Mouse (Mus musculus) heart, embryonic 16.5 days (tissue): ENCODE results near the gene Foxp1. TPM values are rescaled to one million over a fixed set of nuclear protein-coding genes. Genes with fewer than 3 reads are reported as not detected.

Experiments used
- ATAC-seq: fragments of 200-750 bp; cut with Nextera tagmentation; replicated peaks from 2 replicates; pipeline ENCODE4 v1.8.0; 2017; ENCODE audit warnings: moderate number of reproducible peaks; ENCODE audit not compliant: insufficient read depth, low FRiP score; ENCODE audit errors: extremely low read depth
- H3K27ac ChIP-seq: fragments of 300-500 bp; sonication (generic); 2 replicates; pipeline ENCODE4 v1.5.1; 2014; ENCODE audit warnings: mild to moderate bottlenecking, low read length, control low read depth, moderate library complexity
- H3K27me3 ChIP-seq: fragments of 300-500 bp; sonication (generic); 2 replicates; pipeline ENCODE4 v1.6.1; 2014; ENCODE audit warnings: low read length, mixed read lengths; ENCODE audit not compliant: control insufficient read depth, insufficient read depth
- H3K36me3 ChIP-seq: fragments of 300-500 bp; sonication (generic); 2 replicates; pipeline ENCODE4 v1.6.1; 2014; ENCODE audit not compliant: control insufficient read depth, insufficient read depth
- H3K4me1 ChIP-seq: fragments of 300-500 bp; sonication (generic); 2 replicates; pipeline ENCODE4 v1.6.1; 2014; ENCODE audit warnings: low read length, mixed read lengths; ENCODE audit not compliant: control insufficient read depth, insufficient read depth
- H3K4me2 ChIP-seq: fragments of 300-500 bp; sonication (generic); 2 replicates; pipeline ENCODE4 v1.6.1; 2014; ENCODE audit warnings: low read depth, mild to moderate bottlenecking, control low read depth, low read length
- H3K4me3 ChIP-seq: fragments of 300-500 bp; sonication (generic); 2 replicates; pipeline ENCODE4 v1.5.1; 2014; ENCODE audit warnings: mild to moderate bottlenecking, control low read depth, low read length
- H3K9ac ChIP-seq: fragments of 300-500 bp; sonication (generic); 2 replicates; pipeline ENCODE4 v1.6.1; 2014; ENCODE audit warnings: low read length, control low read depth
- H3K9me3 ChIP-seq: fragments of 300-500 bp; sonication (generic); replicated peaks from 2 replicates; pipeline ENCODE4 v1.6.1; 2016; ENCODE audit warnings: low read length; ENCODE audit not compliant: control insufficient read depth
- WGBS: fragments of 180-500 bp; shearing (Covaris S2); extraction: QIAGEN DNeasy Blood & Tissue Kit; methylation state at CpG from one replicate; pipeline ENCODE4 v1.1.7; 2014; 5-methylcytosine and 5-hydroxymethylcytosine counted together
- polyA plus RNA-seq: library from polyadenylated mRNA; unstranded; fragments of >200 nt; fragmentation: Nextera tagmentation; extraction: Ambion mirVana; gene quantifications from 2 replicates; pipeline ENCODE4 v1.2.1, GENCODE M21; 2015

The Foxp1 gene
- polyA plus RNA-seq, 1 experiment from 2014 or later: 59.0 TPM

- Histone ChIP-seq H3K9ac (peak overlapping the region; percentile 70), H3K27ac (peak overlapping the region; percentile 89), H3K4me1 (peaks cover 36% of the 10 kb centered on the region), H3K27me3 (no peaks in the 10 kb centered on the region), H3K4me3 (peak overlapping the region; percentile 50), H3K9me3 (no peaks in the 10 kb centered on the region), H3K4me2 (peak overlapping the region; percentile 60), H3K36me3 (no peaks in the 10 kb centered on the region)
- no peak for ATAC-seq
- whole genome bisulfite sequencing: 24% methylated on average over 5 of the region's 5 CpGs
Observed at GRCm38 (mm10) chr6:99206437-99206870, 316.1 kb downstream of the Foxp1 start.

DNA sequence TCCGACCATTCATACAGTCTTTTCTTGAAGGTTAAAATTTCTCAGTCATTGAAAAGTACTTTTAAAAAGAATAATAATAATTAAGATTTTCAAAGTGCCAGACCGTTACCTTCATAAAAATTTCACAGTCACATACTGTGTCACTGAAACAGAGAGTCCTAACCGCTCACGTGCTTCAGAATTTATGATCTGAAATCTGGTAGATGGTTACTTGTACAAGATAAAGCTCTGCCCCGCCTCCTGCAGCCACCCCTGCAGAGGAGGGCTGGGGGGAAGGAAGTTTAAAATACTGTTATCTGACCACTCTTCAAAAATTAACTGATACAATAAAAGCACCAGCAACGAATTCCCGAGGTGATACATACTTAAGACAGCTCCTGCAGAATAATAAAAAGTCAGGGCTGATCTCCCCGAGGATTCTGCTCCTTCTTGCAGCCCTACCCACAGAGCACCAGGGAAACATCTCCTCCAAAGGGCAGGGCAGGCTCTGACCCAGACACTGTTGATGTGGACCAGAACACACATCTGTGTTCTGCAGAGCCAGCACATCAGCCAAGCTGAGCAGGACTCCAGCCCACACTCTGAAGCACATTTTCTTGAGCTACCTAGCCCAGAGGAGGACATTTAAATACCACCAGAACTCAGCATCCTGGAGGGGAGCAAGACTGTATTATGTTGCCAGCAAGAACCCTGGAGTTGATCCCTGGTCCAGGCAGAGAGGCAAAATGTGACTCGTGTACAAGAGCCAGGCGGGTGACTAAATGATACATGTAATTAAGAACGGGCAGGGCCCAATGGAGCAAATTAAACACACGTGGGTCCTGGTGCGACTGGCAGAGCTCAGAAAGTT is 316.7 kb downstream of the Foxp1 start:
- H3K4me2 ChIP-seq: peak overlapping the region; percentile 60
- WGBS: 14% methylated on average over 13 of the region's 13 CpGs
- no peaks in the 10 kb centered on the region for H3K36me3 ChIP-seq
- no peaks in the 10 kb centered on the region for H3K27me3 ChIP-seq
- H3K4me3 ChIP-seq: peak overlapping the region; percentile 50
- H3K9me3 ChIP-seq: no peaks in the 10 kb centered on the region
- H3K9ac ChIP-seq: peak overlapping the region; percentile 70
- peaks cover 43% of the 10 kb centered on the region for H3K4me1 ChIP-seq
- peak overlapping the region; percentile 89 for H3K27ac ChIP-seq
- no peak for ATAC-seq

GRCm38 (mm10) chr6:99204780-99205586 is 317.5 kb downstream of the Foxp1 start:
- Histone ChIP-seq H3K9me3 (no peaks in the 10 kb centered on the region), H3K4me1 (peaks cover 45% of the 10 kb centered on the region), H3K4me2 (peak overlapping the region; percentile 60), H3K4me3 (peak overlapping the region; percentile 50), H3K36me3 (no peaks in the 10 kb centered on the region), H3K27me3 (no peaks in the 10 kb centered on the region), H3K9ac (peak overlapping the region; percentile 70), H3K27ac (peak overlapping the region; percentile 89)
- WGBS: 10% methylated on average over 7 of the region's 7 CpGs
- ATAC-seq: no peak

DNA sequence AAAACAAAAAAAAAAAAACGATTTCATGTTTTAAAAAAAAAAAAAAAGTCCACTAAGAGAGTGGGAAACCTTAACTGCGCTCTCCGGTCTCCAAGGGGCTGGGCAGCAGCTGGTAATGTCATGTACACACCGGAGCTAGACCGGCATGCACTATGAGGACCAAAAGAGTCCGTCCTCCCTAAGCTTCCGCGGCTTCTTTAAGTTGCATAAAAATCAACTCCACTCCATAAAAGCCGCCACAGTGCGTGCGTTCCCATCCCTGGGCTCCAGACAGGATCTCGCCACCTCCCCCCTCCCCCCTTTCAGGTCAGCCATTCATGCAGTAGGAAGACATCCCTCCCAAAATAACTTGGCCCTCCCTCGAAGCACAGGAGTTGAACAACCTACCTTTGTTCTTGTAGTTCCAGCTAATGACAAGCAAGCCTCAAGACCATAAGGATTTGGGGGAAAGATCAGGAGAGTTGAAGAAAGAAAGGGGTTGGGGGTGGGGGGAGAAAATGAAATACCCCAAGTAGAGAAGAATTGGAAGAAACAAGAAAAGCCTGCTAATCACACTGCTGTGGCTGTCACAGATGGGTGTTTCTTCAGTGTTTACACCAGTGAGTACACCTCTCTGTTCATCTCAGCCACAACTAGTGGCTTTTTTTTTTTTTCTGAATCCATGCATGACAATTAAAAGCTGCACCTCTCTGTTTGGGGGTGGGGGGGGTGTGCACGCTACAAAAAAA is 318.3 kb downstream of the Foxp1 start:
- Histone ChIP-seq H3K9ac (peak overlapping the region; percentile 70), H3K36me3 (no peaks in the 10 kb centered on the region), H3K27ac (peak overlapping the region; percentile 89), H3K27me3 (no peaks in the 10 kb centered on the region), H3K4me1 (peaks cover 52% of the 10 kb centered on the region), H3K4me2 (peak overlapping the region; percentile 60), H3K4me3 (peak overlapping the region; percentile 50), H3K9me3 (no peaks in the 10 kb centered on the region)
- 3% methylated on average over 14 of the region's 14 CpGs for WGBS
- peak; percentile 37 for ATAC-seq

DNA sequence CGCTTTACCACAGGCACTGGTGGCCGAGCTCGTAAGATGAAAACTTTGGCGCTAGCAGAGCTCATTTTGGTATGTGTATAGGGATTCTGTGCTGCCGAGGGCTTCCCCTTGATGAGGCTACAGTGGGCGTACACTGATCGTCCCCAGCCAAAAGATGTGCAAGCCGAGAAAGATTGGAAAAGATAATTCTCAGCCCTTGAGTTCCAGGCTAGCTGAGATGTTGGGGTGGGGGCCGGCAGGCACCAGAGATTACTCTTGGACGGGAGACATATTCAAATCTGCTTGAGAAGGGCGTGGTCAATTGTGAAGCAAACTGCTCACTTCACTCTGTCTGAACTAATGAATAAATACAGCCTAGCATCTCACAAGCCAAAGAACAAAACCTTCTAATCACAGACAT is 319.3 kb downstream of the Foxp1 start:
- H3K27ac ChIP-seq: peak overlapping the region; percentile 89

DNA sequence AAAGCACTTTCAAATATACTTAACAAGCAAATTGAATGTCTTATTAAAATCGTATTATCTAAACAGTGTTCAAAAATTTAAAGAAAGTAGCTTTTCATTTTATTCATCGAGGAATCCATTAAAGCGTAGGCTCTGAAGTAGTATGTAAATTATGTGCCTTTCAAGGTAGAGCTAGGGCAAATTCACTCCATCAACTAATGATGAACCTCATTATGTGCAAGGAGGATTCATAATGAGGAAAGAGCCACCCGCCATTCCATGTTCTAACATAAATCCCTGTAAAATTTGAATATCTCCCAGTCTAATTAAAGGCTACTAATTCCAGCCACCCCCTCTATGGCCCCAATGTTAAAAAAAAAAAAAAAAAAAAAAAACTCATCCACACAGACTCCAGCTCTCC is 319.7 kb downstream of the Foxp1 start:
- Histone ChIP-seq H3K36me3 (no peaks in the 10 kb centered on the region), H3K9ac (peak overlapping the region; percentile 71), H3K27ac (peak overlapping the region; percentile 89), H3K27me3 (no peaks in the 10 kb centered on the region), H3K4me1 (peaks cover 58% of the 10 kb centered on the region), H3K9me3 (no peaks in the 10 kb centered on the region), H3K4me2 (peak overlapping the region; percentile 60), H3K4me3 (peak overlapping the region; percentile 48)
- WGBS: 74% methylated on average over 4 of the region's 4 CpGs
- no peak for ATAC-seq

More for the DNA sequence above, 319.3 kb downstream of the Foxp1 start:
- Histone ChIP-seq H3K9ac (peak overlapping the region; percentile 71), H3K4me2 (peak overlapping the region; percentile 60), H3K36me3 (no peaks in the 10 kb centered on the region), H3K27me3 (no peaks in the 10 kb centered on the region), H3K9me3 (no peaks in the 10 kb centered on the region), H3K4me3 (peak overlapping the region; percentile 48), H3K4me1 (peaks cover 57% of the 10 kb centered on the region)
- no peak for ATAC-seq
- WGBS: 26% methylated on average over 11 of the region's 11 CpGs

DNA sequence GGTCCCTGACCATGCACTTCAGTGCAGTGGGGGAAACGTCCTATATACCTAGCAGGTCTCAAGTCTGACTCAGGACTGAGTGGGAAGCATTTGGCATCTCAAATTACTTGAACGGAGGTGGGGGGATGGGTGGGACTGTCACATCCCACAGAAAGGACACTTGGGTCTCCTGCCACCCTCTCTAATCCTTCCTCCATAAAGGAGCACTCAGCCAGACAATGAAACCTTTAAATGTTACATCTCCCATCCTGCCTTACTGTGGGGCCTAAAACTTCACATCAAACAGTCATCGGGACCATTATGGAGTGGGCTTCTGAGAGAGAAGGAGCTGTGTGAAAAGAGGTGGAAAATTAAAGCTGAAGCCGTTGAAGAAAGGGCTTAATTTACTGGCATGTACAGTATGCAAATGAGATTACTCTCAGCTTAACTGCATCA is 321.2 kb downstream of the Foxp1 start:
- peaks cover 61% of the 10 kb centered on the region for H3K4me1 ChIP-seq
- no peaks in the 10 kb centered on the region for H3K9me3 ChIP-seq
- H3K36me3 ChIP-seq: no peaks in the 10 kb centered on the region
- peak overlapping the region; percentile 95 for H3K27ac ChIP-seq
- no peak overlapping the region for H3K4me3 ChIP-seq
- H3K9ac ChIP-seq: peak overlapping the region; percentile 66
- 18% methylated on average over 4 of the region's 4 CpGs for WGBS
- ATAC-seq: no peak; the same call in 1 of the 2 replicates
- H3K4me2 ChIP-seq: peak overlapping the region; percentile 56
- no peaks in the 10 kb centered on the region for H3K27me3 ChIP-seq

- WGBS: 20% methylated on average over 11 of the region's 11 CpGs
- Histone ChIP-seq H3K4me3 (no peak overlapping the region), H3K36me3 (no peaks in the 10 kb centered on the region), H3K9me3 (no peaks in the 10 kb centered on the region), H3K9ac (peak overlapping the region; percentile 66), H3K27ac (peak overlapping the region; percentile 95), H3K4me1 (peaks cover 56% of the 10 kb centered on the region), H3K4me2 (peak overlapping the region; percentile 56), H3K27me3 (no peaks in the 10 kb centered on the region)
- peak; percentile 86 for ATAC-seq
Observed at GRCm38 (mm10) chr6:99200656-99201055, 321.9 kb downstream of the Foxp1 start.
